Comparison of ENCODE assay signal across 8 mouse cellular contexts in genomic region chrX:99853261-99853741, GRCm38 (mm10). TPM values are rescaled to one million over a fixed set of nuclear protein-coding genes. Genes with fewer than 3 reads are reported as not detected.
DNase-seq lines count a peak whose midpoint lies in the region; ATAC-seq and TF ChIP-seq lines count a peak whose summit lies in the region.

No protein-coding gene starts in this region.

- peak; percentile 12 for DNase-seq in cerebellum, adult 11 months
- no peak for DNase-seq in cerebellum, adult 9-11 months
- peak; percentile 78 for DNase-seq in embryonic facial prominence, embryonic 11.5 days (ENCODE audit: low spot score)
- DNase-seq in heart, adult 9 months (ENCODE audit: low spot score in 2 of 2), result peak; percentile 71 to 79
- peak; percentile 34 to 67 for DNase-seq in kidney, adult 8-10 months
- DNase-seq in liver, adult 2 months (ENCODE audit: extremely low read depth, low read depth, low spot score), result peak; percentile 37
- peak; percentile 34 for DNase-seq in midbrain, postnatal 0 days (ENCODE audit: low spot score)

- no peaks in the 10 kb centered on the region for H3K27me3 ChIP-seq in embryonic facial prominence, embryonic 11.5 days (ENCODE audit: control insufficient read depth, insufficient read depth, low read length)
- H3K27me3 ChIP-seq in liver, adult 2 months (ENCODE audit: control insufficient read depth, insufficient read depth, low read length), result no peaks in the 10 kb centered on the region
- peaks cover 14% of the 10 kb centered on the region; the same call in 1 of the 2 replicates for H3K27me3 ChIP-seq in midbrain, postnatal 0 days (ENCODE audit: insufficient read depth, low read length)
- H3K27me3 ChIP-seq in stomach, embryonic 14.5 days (ENCODE audit: control insufficient read depth, insufficient read depth, low read length), result no peaks in the 10 kb centered on the region

- ATAC-seq in embryonic facial prominence, embryonic 11.5 days (replicated peaks; ENCODE audit: insufficient number of reproducible peaks, low FRiP score, low TSS enrichment, low read depth), result peak; percentile 87
- peak; percentile 47; the same call in 1 of the 2 replicates for ATAC-seq in midbrain, postnatal 0 days (ENCODE audit: low FRiP score)
- peak; percentile 86 for ATAC-seq in stomach, embryonic 14.5 days (ENCODE audit: insufficient number of reproducible peaks, insufficient read depth, low FRiP score, low read depth)

- H3K4me1 ChIP-seq in embryonic facial prominence, embryonic 11.5 days (ENCODE audit: control insufficient read depth, insufficient read depth, low read length), result no peaks in the 10 kb centered on the region
- H3K4me1 ChIP-seq in liver, adult 2 months (ENCODE audit: control insufficient read depth, insufficient read depth, low read length), result no peaks in the 10 kb centered on the region
- no peaks in the 10 kb centered on the region for H3K4me1 ChIP-seq in midbrain, postnatal 0 days (ENCODE audit: insufficient read depth, low read length)
- H3K4me1 ChIP-seq in stomach, embryonic 14.5 days (ENCODE audit: control insufficient read depth, insufficient read depth, low read length), result no peaks in the 10 kb centered on the region

- no peaks in the 10 kb centered on the region for H3K79me2 ChIP-seq in liver, adult 2 months (ENCODE audit: control insufficient read depth, insufficient read depth, low read length)

- 11% methylated on average over 30 of the region's 35 CpGs for WGBS in embryonic facial prominence, embryonic 11.5 days
- WGBS in liver, adult 2 months, result 2% methylated on average over 24 of the region's 35 CpGs
- WGBS in midbrain, postnatal 0 days, result 16% methylated on average over 31 of the region's 35 CpGs
- WGBS in stomach, embryonic 14.5 days, result 16% methylated on average over 32 of the region's 35 CpGs

- no peak for TF ChIP-seq POLR2A in liver, adult 2 months (IDR thresholded peaks at IDR 0.05; ENCODE audit: extremely low read depth, insufficient read depth, low read length)

- peak overlapping the region; percentile 65 for H3K9ac ChIP-seq in embryonic facial prominence, embryonic 11.5 days (replicated peaks; ENCODE audit: low read length)
- H3K9ac ChIP-seq in liver, adult 2 months (ENCODE audit: low read depth, low read length), result peak overlapping the region; percentile 93
- H3K9ac ChIP-seq in midbrain, postnatal 0 days (replicated peaks; ENCODE audit: low read length, poor library complexity, severe bottlenecking), result no peak overlapping the region
- H3K9ac ChIP-seq in stomach, embryonic 14.5 days (replicated peaks; ENCODE audit: low read depth, low read length), result peak overlapping the region; percentile 28; the same call in 1 of the 2 replicates

- no peaks in the 10 kb centered on the region for H3K36me3 ChIP-seq in embryonic facial prominence, embryonic 11.5 days (replicated peaks; ENCODE audit: control insufficient read depth, insufficient read depth, low read depth, low read length)
- no peaks in the 10 kb centered on the region for H3K36me3 ChIP-seq in liver, adult 2 months (ENCODE audit: control insufficient read depth, insufficient read depth, low read length)
- no peaks in the 10 kb centered on the region for H3K36me3 ChIP-seq in midbrain, postnatal 0 days (ENCODE audit: insufficient read depth, low read length)
- no peaks in the 10 kb centered on the region for H3K36me3 ChIP-seq in stomach, embryonic 14.5 days (ENCODE audit: control insufficient read depth, insufficient read depth, low read length)

- peak overlapping the region; percentile 40 for H3K4me2 ChIP-seq in embryonic facial prominence, embryonic 11.5 days (ENCODE audit: low read depth, low read length)
- peak overlapping the region; percentile 20; the same call in 1 of the 2 replicates for H3K4me2 ChIP-seq in midbrain, postnatal 0 days (ENCODE audit: low read depth, low read length, poor library complexity, severe bottlenecking)
- peak overlapping the region; percentile 40 for H3K4me2 ChIP-seq in stomach, embryonic 14.5 days (replicated peaks; ENCODE audit: low read depth, low read length)

- TF ChIP-seq CTCF in liver, adult 2 months (IDR thresholded peaks at IDR 0.05; ENCODE audit: low read depth, low read length), result peak; percentile 71
- peak; percentile 62 for TF ChIP-seq CTCF in midbrain, postnatal 0 days (IDR thresholded peaks at IDR 0.05)

- peak overlapping the region; percentile 21 for H3K4me3 ChIP-seq in embryonic facial prominence, embryonic 11.5 days (ENCODE audit: low read depth, low read length)
- peak overlapping the region; percentile 93 for H3K4me3 ChIP-seq in liver, adult 2 months (ENCODE audit: insufficient read depth, low read depth, low read length)
- H3K4me3 ChIP-seq in midbrain, postnatal 0 days (ENCODE audit: low read depth, low read length), result no peak overlapping the region
- peak overlapping the region; percentile 11; the same call in 1 of the 2 replicates for H3K4me3 ChIP-seq in stomach, embryonic 14.5 days (ENCODE audit: low read depth, low read length)

- no peak overlapping the region for H3K27ac ChIP-seq in embryonic facial prominence, embryonic 11.5 days (replicated peaks; ENCODE audit: low read depth, low read length)
- H3K27ac ChIP-seq in liver, adult 2 months (replicated peaks; ENCODE audit: insufficient read depth, low read depth, low read length), result peak overlapping the region; percentile 47; the same call in 1 of the 2 replicates
- no peak overlapping the region for H3K27ac ChIP-seq in midbrain, postnatal 0 days (ENCODE audit: low read depth, low read length)
- H3K27ac ChIP-seq in stomach, embryonic 14.5 days (ENCODE audit: low read length), result no peak overlapping the region

- H3K9me3 ChIP-seq in embryonic facial prominence, embryonic 11.5 days (replicated peaks; ENCODE audit: control insufficient read depth, low read length), result no peaks in the 10 kb centered on the region
- H3K9me3 ChIP-seq in midbrain, postnatal 0 days (ENCODE audit: low read length), result no peaks in the 10 kb centered on the region
- no peaks in the 10 kb centered on the region for H3K9me3 ChIP-seq in stomach, embryonic 14.5 days (ENCODE audit: control insufficient read depth, low read depth, low read length)

RNA-seq across cellular contexts. Expression of gene Tmem28, which starts 32.5 kb away (rescaled TPM):
- 0.29 and 0.32 TPM in 2 replicates for polyA plus RNA-seq in embryonic facial prominence, embryonic 11.5 days (2014; fragmentation: Nextera tagmentation; extraction: Ambion mirVana)
- total RNA-seq in liver, adult 2 months (2014; rRNA removed), result not detected in 2 replicates
- polyA plus RNA-seq in liver, adult 2 months (2012; rRNA removed), result not detected in 2 replicates
- 8.0 and 10.6 TPM in 2 replicates for total RNA-seq in midbrain, postnatal 0 days (2014; rRNA removed)
- 1.1 and 1.2 TPM in 2 replicates for polyA plus RNA-seq in midbrain, postnatal 0 days (2015; fragmentation: Nextera tagmentation; extraction: Ambion mirVana)
- 0.17 and 0.36 TPM in 2 replicates for polyA plus RNA-seq in stomach, embryonic 14.5 days (2014; fragmentation: Nextera tagmentation; extraction: Ambion mirVana)
